Mouse (Mus musculus): ENCODE results near the gene Lrrc4.

- TF ChIP-seq GATA1 (IDR thresholded peaks at IDR 0.05; ENCODE audit: borderline replicate concordance, low read length) (no peak), FLI1 (IDR thresholded peaks at IDR 0.05; ENCODE audit: low read length) (no peak)
These were observed 188.6 kb downstream of the Lrrc4 start for GRCm38 (mm10) chr6:28642909-28643308.
